Mouse (Mus musculus) testis, adult 2 months (tissue): ENCODE data around the gene Ints3.

Source experiments
- CTCF ChIP-seq: fragments of 200-500 bp; IDR thresholded peaks from 2 replicates; pipeline ENCODE4 v1.5.1; 2012; ENCODE audit warnings: low read depth, mild to moderate bottlenecking, inconsistent platforms, low read length, moderate library complexity; ENCODE audit not compliant: control insufficient read depth, insufficient read depth, insufficient replicate concordance
- POLR2A ChIP-seq: fragments of 200-500 bp; IDR thresholded peaks from 2 replicates; pipeline ENCODE4 v1.6.1; 2012; ENCODE audit warnings: low read depth, mild to moderate bottlenecking, inconsistent platforms, low read length, moderate library complexity; ENCODE audit not compliant: control insufficient read depth

- no peak for TF ChIP-seq POLR2A
- no peak for TF ChIP-seq CTCF
These were observed 12.7 kb downstream of the Ints3 start for GRCm38 (mm10) chr3:90420696-90421095.
